Mouse (Mus musculus) liver, postnatal 0 days (tissue): ENCODE measurements around the gene Slc47a1.

Source experiments
- CTCF ChIP-seq: sonication (generic); IDR thresholded peaks from 2 replicates; pipeline ENCODE4 v1.5.1; 2016; ENCODE audit warnings: antibody characterized with exemption, low read depth
- EP300 ChIP-seq: IDR thresholded peaks from 2 replicates; pipeline ENCODE4 v1.6.1; 2016; ENCODE audit warnings: antibody characterized with exemption, low read depth, mild to moderate bottlenecking

GRCm38 (mm10) chr11:61319923-61320567 is 58.1 kb downstream of the Slc47a1 start:
- TF ChIP-seq CTCF, result no peak
- no peak for TF ChIP-seq EP300
